12 mouse cellular contexts compared by ENCODE assay signal in the genomic region with DNA sequence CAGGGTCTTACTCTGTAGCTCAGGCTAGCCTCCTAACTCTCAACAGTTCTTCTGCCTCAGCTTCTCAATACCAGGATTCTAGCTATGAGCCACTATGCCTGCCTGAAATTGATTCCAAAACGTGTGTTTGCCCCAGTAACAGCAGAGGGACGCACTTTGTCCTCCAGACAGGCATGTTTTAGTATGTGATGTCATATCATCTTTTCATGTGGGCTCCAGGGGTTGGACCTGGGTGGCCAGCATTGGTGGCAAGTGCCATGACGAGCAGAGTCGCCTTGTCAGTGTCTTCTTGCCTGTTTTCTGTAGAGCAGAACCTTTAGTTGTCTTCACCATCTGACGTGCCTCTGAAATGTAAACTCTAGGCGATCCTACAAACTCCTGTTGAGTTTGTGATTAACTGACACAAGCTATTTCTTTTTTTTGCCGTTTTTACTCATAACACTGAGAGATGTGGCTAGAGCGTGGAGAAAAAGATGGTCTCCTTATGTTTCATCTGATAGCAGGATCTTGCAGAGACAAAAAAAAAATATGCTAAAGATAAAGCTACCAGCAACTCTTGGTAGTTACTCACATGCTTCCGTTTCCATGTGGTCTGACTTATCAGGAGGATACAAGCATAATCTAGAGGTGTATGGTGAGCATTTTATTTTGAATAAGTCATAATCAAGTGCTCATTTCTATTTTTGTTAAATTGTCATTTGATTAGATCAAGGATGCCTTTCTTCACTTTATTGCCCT.
DNase-seq lines count a peak whose midpoint lies in the region; ATAC-seq and TF ChIP-seq lines count a peak whose summit lies in the region.
"Had no signal": no experiment of that assay in that cellular context is flagged by ENCODE, and none has a peak within 500 bp of the region (broad histone marks: within the 10 kb centered on the region; RNA-seq: fewer than 3 reads in every experiment).

No protein-coding gene starts in this region.

- no peaks in the 10 kb centered on the region for H3K9me3 ChIP-seq in heart, embryonic 10.5 days
- no peaks in the 10 kb centered on the region for H3K9me3 ChIP-seq in midbrain, embryonic 11.5 days (ENCODE audit: control insufficient read depth, low read length)
- H3K9me3 ChIP-seq in midbrain, postnatal 0 days (ENCODE audit: low read length) = no peaks in the 10 kb centered on the region
- H3K9me3 ChIP-seq in embryonic facial prominence, embryonic 10.5 days = no peaks in the 10 kb centered on the region
- 0 out of 2 replicates have a peak, but pooled peaks cover 3% of the 10 kb centered on the region for H3K9me3 ChIP-seq in megakaryocyte, embryonic 14.5 days

- H3K4me3 ChIP-seq in heart, embryonic 10.5 days = no peak overlapping the region
- no peak overlapping the region for H3K4me3 ChIP-seq in midbrain, embryonic 11.5 days (ENCODE audit: low read depth, low read length)
- H3K4me3 ChIP-seq in midbrain, postnatal 0 days (ENCODE audit: low read depth, low read length) = no peak overlapping the region
- no peak overlapping the region for H3K4me3 ChIP-seq in embryonic facial prominence, embryonic 10.5 days
- peak overlapping the region; percentile 85 for H3K4me3 ChIP-seq in megakaryocyte, embryonic 14.5 days (replicated peaks)

- H3K4me2 ChIP-seq in midbrain, embryonic 11.5 days = peak overlapping the region; percentile 17; the same call in 1 of the 2 replicates
- H3K4me2 ChIP-seq in midbrain, postnatal 0 days (ENCODE audit: low read depth, low read length, poor library complexity, severe bottlenecking) = no peak overlapping the region

- H3K27me3 ChIP-seq in heart, embryonic 10.5 days (ENCODE audit: insufficient read depth, poor library complexity, severe bottlenecking) = no peaks in the 10 kb centered on the region
- H3K27me3 ChIP-seq in midbrain, embryonic 11.5 days (ENCODE audit: control insufficient read depth, insufficient read depth, low read length) = no peaks in the 10 kb centered on the region
- H3K27me3 ChIP-seq in midbrain, postnatal 0 days (ENCODE audit: insufficient read depth, low read length) = no peaks in the 10 kb centered on the region
- no peaks in the 10 kb centered on the region for H3K27me3 ChIP-seq in embryonic facial prominence, embryonic 10.5 days (replicated peaks; ENCODE audit: low read depth, poor library complexity, severe bottlenecking)
- no peaks in the 10 kb centered on the region for H3K27me3 ChIP-seq in megakaryocyte, embryonic 14.5 days (replicated peaks)

- H3K4me1 ChIP-seq in heart, embryonic 10.5 days = peaks cover 60% of the 10 kb centered on the region
- peaks cover 11% of the 10 kb centered on the region; the same call in 1 of the 2 replicates for H3K4me1 ChIP-seq in midbrain, embryonic 11.5 days (ENCODE audit: control insufficient read depth, insufficient read depth, low read length)
- H3K4me1 ChIP-seq in midbrain, postnatal 0 days (ENCODE audit: insufficient read depth, low read length) = no peaks in the 10 kb centered on the region
- peaks cover 25% of the 10 kb centered on the region for H3K4me1 ChIP-seq in embryonic facial prominence, embryonic 10.5 days
- peaks cover 43% of the 10 kb centered on the region for H3K4me1 ChIP-seq in megakaryocyte, embryonic 14.5 days

- peaks cover 10% of the 10 kb centered on the region for H3K36me3 ChIP-seq in heart, embryonic 10.5 days
- H3K36me3 ChIP-seq in midbrain, embryonic 11.5 days (ENCODE audit: control insufficient read depth, insufficient read depth, low read length) = no peaks in the 10 kb centered on the region
- H3K36me3 ChIP-seq in midbrain, postnatal 0 days (ENCODE audit: insufficient read depth, low read length) = no peaks in the 10 kb centered on the region
- no peaks in the 10 kb centered on the region; the same call in none of the 2 replicates for H3K36me3 ChIP-seq in embryonic facial prominence, embryonic 10.5 days (replicated peaks)
- H3K36me3 ChIP-seq in megakaryocyte, embryonic 14.5 days (replicated peaks; ENCODE audit: low read length) = peaks cover 7% of the 10 kb centered on the region

- peak overlapping the region; percentile 72 for H3K27ac ChIP-seq in heart, embryonic 10.5 days
- no peak overlapping the region for H3K27ac ChIP-seq in midbrain, embryonic 11.5 days (ENCODE audit: low read depth, low read length)
- H3K27ac ChIP-seq in midbrain, postnatal 0 days (ENCODE audit: low read depth, low read length) = no peak overlapping the region
- H3K27ac ChIP-seq in embryonic facial prominence, embryonic 10.5 days (replicated peaks) = peak overlapping the region; percentile 79; the same call in 1 of the 2 replicates

- WGBS in heart, embryonic 10.5 days = 56% methylated on average over 9 of the region's 9 CpGs
- 77% methylated on average over 9 of the region's 9 CpGs for WGBS in midbrain, embryonic 11.5 days
- WGBS in midbrain, postnatal 0 days = 79% methylated on average over 9 of the region's 9 CpGs
- 84% methylated on average over 9 of the region's 9 CpGs for WGBS in embryonic facial prominence, embryonic 10.5 days

- DNase-seq in heart, embryonic 10.5 days (ENCODE audit: low spot score) = no peak
- no peak for DNase-seq in heart, adult 9 months (ENCODE audit: low spot score in 2 of 2)
- DNase-seq in midbrain, embryonic 11.5 days (ENCODE audit: low spot score, missing footprints) = no peak
- DNase-seq in midbrain, postnatal 0 days (ENCODE audit: low spot score) = no peak
- no peak for DNase-seq in embryonic facial prominence, embryonic 10.5 days (ENCODE audit: low spot score)
- no peak for DNase-seq in yolk sac, embryonic 10.5 days (ENCODE audit: low spot score)
- no peak for DNase-seq in right cerebral cortex, postnatal 25 days
- DNase-seq: cerebellum, adult 9-11 months; kidney, postnatal 4 days; left cerebral cortex, postnatal 4 days; thymus, adult 18-20 months had no signal

- no peak for ATAC-seq in midbrain, embryonic 11.5 days (ENCODE audit: low FRiP score)
- no peak for ATAC-seq in midbrain, postnatal 0 days (ENCODE audit: low FRiP score)

- peak overlapping the region; percentile 44 for H3K9ac ChIP-seq in midbrain, embryonic 11.5 days (ENCODE audit: low read length)
- no peak overlapping the region for H3K9ac ChIP-seq in midbrain, postnatal 0 days (replicated peaks; ENCODE audit: low read length, poor library complexity, severe bottlenecking)

- no peak for TF ChIP-seq CTCF in midbrain, postnatal 0 days (IDR thresholded peaks at IDR 0.05)

Comparison
In these comparisons a context has a peak if more than half of its experiments do, and no peak if none do; other contexts are left out.
1. H3K27ac ChIP-seq: peak in heart, embryonic 10.5 days (single experiment) and embryonic facial prominence, embryonic 10.5 days (single experiment); none in midbrain, embryonic 11.5 days (single experiment) and midbrain, postnatal 0 days (single experiment).